Mouse (Mus musculus) neural tube, embryonic 12.5 days (tissue): ENCODE measurements at regions not wholly inside any gene's neighbourhood (a gene's known extent, or its start where the extent isn't known, plus 50 kb on each side); places are given as distances from the start of the nearest gene placed in this dataset.

Experiments used
- ATAC-seq: fragments of 200-750 bp; cut with Nextera tagmentation; 2 replicates; pipeline ENCODE4 v1.8.0; 2017; ENCODE audit warnings: low read depth, mild to moderate bottlenecking, moderate TSS enrichment, moderate library complexity; ENCODE audit not compliant: low FRiP score
- H3K27ac ChIP-seq: fragments of 300-500 bp; sonication (generic); 2 replicates; pipeline ENCODE4 v1.5.1; 2016
- H3K27me3 ChIP-seq: fragments of 300-500 bp; sonication (generic); replicated peaks from 2 replicates; pipeline ENCODE4 v1.6.1; 2016; ENCODE audit warnings: mild to moderate bottlenecking
- H3K36me3 ChIP-seq: fragments of 300-500 bp; sonication (generic); 2 replicates; pipeline ENCODE4 v1.6.1; 2016; ENCODE audit warnings: mild to moderate bottlenecking
- H3K4me1 ChIP-seq: fragments of 300-500 bp; sonication (generic); 2 replicates; pipeline ENCODE4 v1.6.1; 2016
- H3K4me2 ChIP-seq: fragments of 300-500 bp; sonication (generic); replicated peaks from 2 replicates; pipeline ENCODE4 v1.6.1; 2016; ENCODE audit warnings: mild to moderate bottlenecking
- H3K4me3 ChIP-seq: fragments of 300-500 bp; sonication (generic); 2 replicates; pipeline ENCODE4 v1.5.1; 2016
- H3K9ac ChIP-seq: fragments of 300-500 bp; sonication (generic); 2 replicates; pipeline ENCODE4 v1.6.1; 2016; ENCODE audit warnings: mild to moderate bottlenecking
- H3K9me3 ChIP-seq: fragments of 300-500 bp; sonication (generic); 2 replicates; pipeline ENCODE4 v1.6.1; 2016; ENCODE audit warnings: mild to moderate bottlenecking
- WGBS: fragments of 180-500 bp; shearing (Covaris S2); methylation state at CpG from one replicate; pipeline ENCODE4 v1.1.7; 2016; 5-methylcytosine and 5-hydroxymethylcytosine counted together

- H3K27ac ChIP-seq, result no peak overlapping the region
- no peak overlapping the region for H3K4me2 ChIP-seq
- H3K4me3 ChIP-seq, result no peak overlapping the region
- no peaks in the 10 kb centered on the region for H3K4me1 ChIP-seq
- no peaks in the 10 kb centered on the region for H3K36me3 ChIP-seq
- H3K9ac ChIP-seq, result no peak overlapping the region
- no peak for ATAC-seq
- H3K9me3 ChIP-seq, result no peaks in the 10 kb centered on the region
- WGBS, result 94% methylated on average over 10 of the region's 10 CpGs
- no peaks in the 10 kb centered on the region for H3K27me3 ChIP-seq
Observed at GRCm38 (mm10) chr16:70825910-70826309, 512.2 kb downstream of the Gbe1 start.

GRCm38 (mm10) chr16:70835006-70835405 lies 521.3 kb downstream of the Gbe1 start:
- no peaks in the 10 kb centered on the region for H3K36me3 ChIP-seq
- H3K27me3 ChIP-seq, result no peaks in the 10 kb centered on the region
- no peaks in the 10 kb centered on the region for H3K9me3 ChIP-seq
- WGBS, result 88% methylated on average over 8 of the region's 8 CpGs
- ATAC-seq, result no peak
- H3K4me3 ChIP-seq, result no peak overlapping the region
- no peak overlapping the region for H3K9ac ChIP-seq
- H3K4me2 ChIP-seq, result no peak overlapping the region
- no peak overlapping the region for H3K27ac ChIP-seq
- no peaks in the 10 kb centered on the region for H3K4me1 ChIP-seq

GRCm38 (mm10) chr16:70838139-70838538 lies 524.4 kb downstream of the Gbe1 start:
- Histone ChIP-seq H3K27ac (no peak overlapping the region), H3K36me3 (no peaks in the 10 kb centered on the region), H3K9me3 (no peaks in the 10 kb centered on the region), H3K9ac (no peak overlapping the region), H3K4me1 (no peaks in the 10 kb centered on the region), H3K4me2 (no peak overlapping the region), H3K4me3 (no peak overlapping the region), H3K27me3 (no peaks in the 10 kb centered on the region)
- WGBS, result 86% methylated on average over 1 of the region's 1 CpGs
- no peak for ATAC-seq

- Histone ChIP-seq H3K36me3 (no peaks in the 10 kb centered on the region), H3K9me3 (no peaks in the 10 kb centered on the region)
Observed at GRCm38 (mm10) chr16:70868241-70868640, 554.5 kb downstream of the Gbe1 start.

GRCm38 (mm10) chr16:70869205-70869604 lies 555.5 kb downstream of the Gbe1 start:
- 67% methylated on average over 4 of the region's 4 CpGs for WGBS
- no peaks in the 10 kb centered on the region for H3K36me3 ChIP-seq
- no peak for ATAC-seq

More at GRCm38 (mm10) chr16:70868241-70868640, 554.5 kb downstream of the Gbe1 start:
- no peaks in the 10 kb centered on the region for H3K27me3 ChIP-seq
- no peak overlapping the region for H3K4me2 ChIP-seq
- H3K4me3 ChIP-seq, result no peak overlapping the region
- 81% methylated on average over 2 of the region's 2 CpGs for WGBS
- no peaks in the 10 kb centered on the region for H3K4me1 ChIP-seq
- H3K27ac ChIP-seq, result no peak overlapping the region
- ATAC-seq, result no peak
- H3K9ac ChIP-seq, result no peak overlapping the region

GRCm38 (mm10) chr16:70874080-70874479 lies 560.3 kb downstream of the Gbe1 start:
- ATAC-seq, result no peak
- H3K27ac ChIP-seq, result no peak overlapping the region
- no peaks in the 10 kb centered on the region for H3K36me3 ChIP-seq
- WGBS, result 51% methylated on average over 2 of the region's 2 CpGs
- H3K9ac ChIP-seq, result no peak overlapping the region
- H3K4me2 ChIP-seq, result no peak overlapping the region
- no peak overlapping the region for H3K4me3 ChIP-seq
- no peaks in the 10 kb centered on the region for H3K4me1 ChIP-seq
- H3K9me3 ChIP-seq, result no peaks in the 10 kb centered on the region
- H3K27me3 ChIP-seq, result no peaks in the 10 kb centered on the region

More at GRCm38 (mm10) chr16:70869205-70869604, 555.5 kb downstream of the Gbe1 start:
- Histone ChIP-seq H3K27me3 (no peaks in the 10 kb centered on the region), H3K9me3 (no peaks in the 10 kb centered on the region), H3K4me2 (no peak overlapping the region), H3K27ac (no peak overlapping the region), H3K9ac (no peak overlapping the region), H3K4me3 (no peak overlapping the region), H3K4me1 (no peaks in the 10 kb centered on the region)

GRCm38 (mm10) chr16:70880678-70881077 lies 566.9 kb downstream of the Gbe1 start:
- 32% methylated on average over 2 of the region's 2 CpGs for WGBS
- 0 out of 2 replicates have a peak, but pooled peaks cover 6% of the 10 kb centered on the region for H3K4me1 ChIP-seq
- peak overlapping the region; percentile 37; the same call in 1 of the 2 replicates for H3K4me2 ChIP-seq
- no peaks in the 10 kb centered on the region for H3K27me3 ChIP-seq
- H3K36me3 ChIP-seq, result no peaks in the 10 kb centered on the region
- H3K27ac ChIP-seq, result no peak overlapping the region
- H3K9ac ChIP-seq, result no peak overlapping the region
- no peaks in the 10 kb centered on the region for H3K9me3 ChIP-seq
- H3K4me3 ChIP-seq, result no peak overlapping the region
- ATAC-seq, result no peak

GRCm38 (mm10) chr16:70881098-70881850 lies 567.5 kb downstream of the Gbe1 start:
- 0 out of 2 replicates have a peak, but pooled peaks cover 6% of the 10 kb centered on the region for H3K4me1 ChIP-seq

GRCm38 (mm10) chr16:70900085-70900484 lies 586.3 kb downstream of the Gbe1 start:
- Histone ChIP-seq H3K4me3 (no peak overlapping the region), H3K4me2 (no peak overlapping the region), H3K27ac (no peak overlapping the region), H3K36me3 (no peaks in the 10 kb centered on the region), H3K27me3 (no peaks in the 10 kb centered on the region), H3K9me3 (no peaks in the 10 kb centered on the region), H3K4me1 (no peaks in the 10 kb centered on the region), H3K9ac (no peak overlapping the region)
- WGBS, result 89% methylated on average over 5 of the region's 5 CpGs
- ATAC-seq, result no peak

More at GRCm38 (mm10) chr16:70881098-70881850, 567.5 kb downstream of the Gbe1 start:
- Histone ChIP-seq H3K9me3 (no peaks in the 10 kb centered on the region), H3K9ac (no peak overlapping the region), H3K36me3 (no peaks in the 10 kb centered on the region), H3K4me3 (no peak overlapping the region), H3K4me2 (peak overlapping the region; percentile 37), H3K27me3 (no peaks in the 10 kb centered on the region), H3K27ac (no peak overlapping the region)
- WGBS, result 51% methylated on average over 14 of the region's 14 CpGs
- ATAC-seq, result no peak

- Histone ChIP-seq H3K4me1 (no peaks in the 10 kb centered on the region), H3K27me3 (no peaks in the 10 kb centered on the region), H3K27ac (no peak overlapping the region), H3K36me3 (no peaks in the 10 kb centered on the region), H3K4me3 (no peak overlapping the region), H3K9me3 (no peaks in the 10 kb centered on the region), H3K9ac (no peak overlapping the region), H3K4me2 (no peak overlapping the region)
- ATAC-seq, result no peak
Observed at GRCm38 (mm10) chr16:70920047-70920446, 606.3 kb downstream of the Gbe1 start.

- no peak for ATAC-seq
- H3K4me2 ChIP-seq, result no peak overlapping the region
- WGBS, result 57% methylated on average over 1 of the region's 1 CpGs
Observed at GRCm38 (mm10) chr16:70929651-70930050, 615.9 kb downstream of the Gbe1 start.

GRCm38 (mm10) chr16:70935959-70936358 lies 622.2 kb downstream of the Gbe1 start:
- Histone ChIP-seq H3K4me3 (no peak overlapping the region), H3K27ac (no peak overlapping the region), H3K4me2 (no peak overlapping the region), H3K4me1 (no peaks in the 10 kb centered on the region), H3K36me3 (no peaks in the 10 kb centered on the region), H3K9ac (no peak overlapping the region), H3K27me3 (no peaks in the 10 kb centered on the region), H3K9me3 (no peaks in the 10 kb centered on the region; the same call in 1 of the 2 replicates)
- no peak for ATAC-seq

More at GRCm38 (mm10) chr16:70929651-70930050, 615.9 kb downstream of the Gbe1 start:
- no peak overlapping the region for H3K9ac ChIP-seq
- no peaks in the 10 kb centered on the region for H3K36me3 ChIP-seq
- H3K27ac ChIP-seq, result no peak overlapping the region
- no peaks in the 10 kb centered on the region for H3K27me3 ChIP-seq
- no peaks in the 10 kb centered on the region for H3K4me1 ChIP-seq
- no peak overlapping the region for H3K4me3 ChIP-seq
- no peaks in the 10 kb centered on the region for H3K9me3 ChIP-seq

GRCm38 (mm10) chr16:70952937-70953336 lies 639.2 kb downstream of the Gbe1 start:
- Histone ChIP-seq H3K4me1 (no peaks in the 10 kb centered on the region), H3K9me3 (no peaks in the 10 kb centered on the region), H3K4me2 (no peak overlapping the region), H3K27me3 (no peaks in the 10 kb centered on the region), H3K27ac (no peak overlapping the region), H3K4me3 (no peak overlapping the region), H3K36me3 (no peaks in the 10 kb centered on the region), H3K9ac (no peak overlapping the region)
- 93% methylated on average over 2 of the region's 2 CpGs for WGBS
- no peak for ATAC-seq
